Mouse (Mus musculus): Measurements from ENCODE around the gene Aadac.

DNA sequence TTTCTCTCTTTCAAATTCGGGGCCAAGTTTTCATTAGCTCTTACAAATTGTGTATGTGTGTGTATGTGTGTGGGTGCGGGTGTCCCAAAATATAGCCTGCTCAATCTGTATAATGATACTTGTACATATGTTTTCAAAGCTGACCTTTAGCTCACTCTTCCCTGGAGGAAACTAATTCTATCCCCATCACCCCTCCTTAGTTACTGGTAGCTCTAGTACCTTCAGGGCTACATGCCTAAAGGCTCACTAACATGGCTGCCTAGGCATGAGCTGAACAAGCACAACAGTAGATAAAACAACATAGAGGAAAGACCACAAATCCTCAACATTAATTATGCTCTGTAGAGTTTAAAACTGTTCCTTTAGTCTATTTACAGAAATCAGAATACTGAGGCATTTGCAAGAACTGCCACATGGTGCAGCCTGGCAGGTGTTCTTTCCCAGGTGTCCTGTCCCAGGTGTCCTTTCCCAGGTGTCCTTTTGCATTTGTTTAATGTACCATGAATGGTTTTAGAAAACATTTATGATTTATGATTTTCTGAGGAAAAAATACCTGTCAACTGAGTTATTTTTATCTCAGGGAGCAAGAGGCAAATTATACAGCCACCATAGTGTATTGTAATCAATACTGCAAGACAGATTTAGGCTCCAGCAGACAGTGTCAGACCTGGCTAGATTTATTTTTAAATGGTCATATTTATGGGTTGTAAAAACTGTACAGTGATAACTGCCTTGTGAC lies 31.7 kb downstream of the Aadac start:
- TF ChIP-seq CTCF (IDR thresholded peaks at IDR 0.05; ENCODE audit: low read depth): no peak
- no peak for TF ChIP-seq EP300 (IDR thresholded peaks at IDR 0.05; ENCODE audit: low read depth)
